Mouse (Mus musculus) inflammation-experienced regulatory T-cells, adult 6 months (primary cell): ENCODE measurements around the gene Arid5b. TPM values are rescaled to one million over a fixed set of nuclear protein-coding genes. Genes with fewer than 3 reads are reported as not detected.
A peak's percentile ranks its signal among the peaks of the same experiment; 100 is the strongest.

ENCODE experiments used
- ATAC-seq: one replicate; pipeline ENCODE4 v1.8.0; 2017
- polyA plus RNA-seq, 3 experiments: library from polyadenylated mRNA; unstranded; fragments of 100-300 nt; shearing (Covaris generic); gene quantifications; one replicate each; pipeline ENCODE4 v1.2.1; 2017

Gene Arid5b
- polyA plus RNA-seq, 3 experiments from 2014 or later, result 28.4 to 78.0 (median 56.4) TPM

DNA sequence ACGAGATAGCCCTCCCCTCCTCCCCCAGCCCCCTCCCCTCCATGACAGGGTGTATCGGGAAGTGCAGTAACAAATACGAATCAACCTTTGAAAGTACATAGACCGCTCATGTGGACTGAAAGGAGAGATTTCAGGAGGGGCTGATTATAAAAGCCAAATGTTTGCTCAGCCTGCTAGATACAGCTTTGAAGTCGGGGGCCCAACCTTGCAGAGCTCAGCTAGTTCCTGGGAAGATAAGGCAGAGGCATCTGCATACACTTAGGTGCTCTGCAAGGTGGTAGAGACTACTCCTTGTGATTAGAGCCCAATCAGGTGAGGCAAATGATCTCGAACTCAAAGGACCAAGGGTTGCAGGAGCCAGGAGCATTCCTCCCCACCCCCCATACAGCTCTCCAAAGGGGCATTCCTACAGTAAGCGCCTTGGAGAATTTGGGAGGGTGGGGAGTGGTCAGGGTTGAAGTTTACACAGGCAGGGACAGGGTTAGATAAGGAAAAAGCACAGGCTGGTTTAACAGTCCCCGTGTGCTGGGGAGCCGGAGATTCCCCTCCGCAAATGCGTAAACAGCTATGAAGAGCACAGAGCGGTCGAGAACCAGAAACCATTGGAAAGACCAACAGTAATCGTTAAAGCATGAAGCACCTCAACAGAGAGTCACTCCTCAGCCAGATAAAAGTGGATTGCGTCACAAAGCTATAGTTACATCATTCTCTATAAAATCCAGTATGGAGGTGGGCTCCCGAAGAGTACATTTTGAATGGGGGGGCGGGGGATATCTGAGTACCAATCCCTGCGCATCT is 47.0 kb downstream of the Arid5b start:
- no peak for ATAC-seq

DNA sequence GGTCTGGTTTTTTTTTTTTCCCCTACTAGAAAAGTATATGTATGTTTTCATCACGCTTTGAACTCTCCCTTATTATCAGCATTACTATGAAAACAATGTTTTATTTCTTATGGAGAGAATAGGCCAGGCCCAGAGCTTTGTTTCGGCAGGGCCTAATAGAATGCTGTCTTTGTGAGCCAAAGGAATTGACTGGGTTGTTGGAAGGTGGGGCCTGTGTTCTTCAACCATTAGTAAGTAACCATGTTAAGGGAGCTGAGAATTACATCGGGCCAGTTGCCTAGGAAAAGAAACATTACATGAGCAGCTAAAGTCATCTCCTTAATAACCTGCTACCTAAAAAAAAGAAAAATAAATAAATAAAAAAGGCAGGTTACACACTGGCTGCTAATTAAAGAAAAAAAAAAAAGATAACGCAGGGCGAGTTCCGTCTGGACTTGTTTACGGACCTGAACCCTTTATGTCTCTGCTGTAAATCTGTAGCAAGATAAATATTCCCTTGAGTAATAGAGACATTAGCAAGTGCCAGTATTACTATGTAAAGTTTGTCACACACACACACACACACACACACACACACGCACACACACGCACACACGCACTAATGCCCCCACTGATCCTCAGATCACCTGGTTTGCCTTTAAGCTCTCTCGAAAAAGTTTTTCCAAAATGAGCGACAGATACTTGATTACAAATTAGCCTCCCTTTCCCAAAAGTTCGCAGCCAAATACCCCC is 47.7 kb downstream of the Arid5b start:
- no peak for ATAC-seq

DNA sequence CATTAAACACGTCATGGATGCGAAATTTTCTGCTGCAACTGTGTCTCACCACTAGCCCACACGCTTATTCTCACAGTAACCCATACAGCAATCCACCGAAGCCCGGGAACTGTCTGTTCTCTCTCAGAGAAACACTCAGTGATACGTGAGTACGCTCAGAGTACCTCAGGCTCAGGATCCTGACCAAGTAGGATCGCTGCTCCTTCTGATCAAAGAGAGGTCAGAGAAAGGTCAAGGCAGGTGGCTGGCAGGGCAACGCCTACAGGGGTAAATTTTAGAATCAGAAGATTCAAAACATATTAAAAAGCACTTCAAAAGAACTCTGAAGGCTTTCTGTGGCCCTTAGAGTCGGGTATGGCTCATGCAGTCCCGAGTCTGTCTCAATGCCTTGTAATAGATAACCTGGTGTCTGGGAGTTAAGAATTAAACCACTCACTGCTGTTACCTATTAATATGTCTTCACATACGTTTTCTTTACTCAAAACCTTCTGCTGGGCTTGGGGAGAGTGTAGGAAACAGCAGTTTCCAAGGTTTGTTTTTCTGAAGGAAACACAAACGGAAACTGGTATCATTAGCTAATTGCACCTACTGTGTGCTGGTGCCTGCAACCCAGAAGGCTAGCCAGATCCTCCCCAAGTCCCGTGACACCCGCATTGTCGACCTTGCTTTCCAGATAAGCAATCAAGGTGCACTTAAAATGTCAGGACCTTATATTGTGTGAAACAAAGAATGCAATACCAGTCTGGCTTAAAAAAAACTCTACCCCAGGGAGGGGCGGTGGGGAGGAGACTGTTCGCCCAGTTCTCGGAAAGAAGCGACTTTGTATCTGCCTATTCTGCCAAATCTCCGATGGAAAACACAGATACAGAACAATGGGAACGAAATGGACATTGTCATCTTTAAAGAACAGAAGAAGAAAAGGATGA is 48.6 kb downstream of the Arid5b start:
- no peak for ATAC-seq

DNA sequence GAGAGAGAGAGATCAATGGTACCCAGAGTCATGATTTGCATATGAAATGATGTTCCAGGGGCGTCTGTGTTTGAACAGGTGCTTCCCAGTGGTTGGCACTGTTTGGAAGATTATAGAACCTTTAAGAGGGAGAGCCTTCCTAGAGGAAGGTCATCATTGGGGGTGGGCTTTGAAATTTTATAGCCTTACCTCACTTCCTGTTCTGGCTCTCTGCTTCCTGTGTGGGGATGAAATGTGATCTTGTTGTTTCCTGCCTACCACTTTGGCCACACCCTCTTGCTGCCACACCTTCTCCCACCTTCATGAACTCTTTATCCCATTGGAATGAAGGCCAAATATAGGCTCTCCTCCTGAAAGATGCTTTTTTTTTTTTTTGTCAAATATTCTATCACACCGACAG is 55.9 kb downstream of the Arid5b start:
- peak; percentile 75 for ATAC-seq

DNA sequence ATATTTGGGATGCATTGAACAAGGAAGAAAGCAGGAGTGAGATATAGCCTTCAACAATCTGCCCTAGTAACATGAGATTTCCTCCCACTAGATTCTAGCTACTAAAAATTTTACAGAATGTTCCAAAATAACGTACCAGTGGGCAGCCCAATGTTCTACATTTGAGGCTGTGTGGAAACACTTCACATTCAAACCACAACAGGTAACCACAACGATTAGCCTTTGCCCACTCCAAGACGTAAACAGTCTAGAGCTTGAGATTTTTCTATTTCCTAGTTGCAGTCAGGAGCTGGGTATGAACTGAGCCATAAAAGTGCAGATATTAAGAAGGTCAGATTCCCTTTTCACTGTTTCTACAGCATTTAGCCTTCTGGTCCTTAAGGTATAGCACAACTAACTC is 56.5 kb downstream of the Arid5b start:
- peak; percentile 67 for ATAC-seq

DNA sequence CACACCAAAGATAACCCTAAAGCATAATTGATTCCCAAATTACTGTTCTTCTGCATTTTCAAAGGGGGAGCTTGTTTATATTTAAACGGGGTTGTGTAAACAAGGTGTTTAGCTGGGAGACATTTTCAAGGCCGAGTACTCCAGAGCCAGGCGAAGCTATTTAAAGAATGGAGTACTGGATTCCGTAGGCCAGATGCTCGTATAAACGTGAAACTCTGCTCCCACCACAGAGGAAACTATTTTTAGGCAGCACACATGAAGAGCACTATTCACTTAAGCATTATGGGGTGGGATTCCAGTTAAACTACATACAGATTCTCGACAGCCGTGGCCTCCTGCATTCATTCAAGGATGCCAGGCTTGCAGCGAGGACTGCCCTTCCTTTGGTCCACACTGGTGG is 59.2 kb downstream of the Arid5b start:
- no peak for ATAC-seq

DNA sequence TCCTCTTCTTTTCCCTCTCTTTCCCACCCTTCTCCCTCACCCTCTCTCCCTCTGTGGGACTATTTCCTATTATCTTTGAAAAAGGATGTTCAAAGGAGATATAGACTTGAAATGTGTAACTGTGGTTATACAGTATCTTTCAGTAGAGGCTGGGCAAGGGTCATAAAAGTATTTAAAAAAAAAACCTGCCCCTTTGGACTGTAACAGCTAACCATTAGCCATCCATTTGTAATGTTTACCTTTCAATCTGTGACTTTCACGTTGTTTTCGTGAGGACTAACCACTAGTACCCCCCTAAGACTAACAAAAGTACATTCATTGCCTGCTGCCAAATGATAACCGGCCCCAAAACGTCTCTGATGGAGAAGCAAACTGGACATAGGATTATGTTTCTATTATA is 59.9 kb downstream of the Arid5b start:
- no peak for ATAC-seq

DNA sequence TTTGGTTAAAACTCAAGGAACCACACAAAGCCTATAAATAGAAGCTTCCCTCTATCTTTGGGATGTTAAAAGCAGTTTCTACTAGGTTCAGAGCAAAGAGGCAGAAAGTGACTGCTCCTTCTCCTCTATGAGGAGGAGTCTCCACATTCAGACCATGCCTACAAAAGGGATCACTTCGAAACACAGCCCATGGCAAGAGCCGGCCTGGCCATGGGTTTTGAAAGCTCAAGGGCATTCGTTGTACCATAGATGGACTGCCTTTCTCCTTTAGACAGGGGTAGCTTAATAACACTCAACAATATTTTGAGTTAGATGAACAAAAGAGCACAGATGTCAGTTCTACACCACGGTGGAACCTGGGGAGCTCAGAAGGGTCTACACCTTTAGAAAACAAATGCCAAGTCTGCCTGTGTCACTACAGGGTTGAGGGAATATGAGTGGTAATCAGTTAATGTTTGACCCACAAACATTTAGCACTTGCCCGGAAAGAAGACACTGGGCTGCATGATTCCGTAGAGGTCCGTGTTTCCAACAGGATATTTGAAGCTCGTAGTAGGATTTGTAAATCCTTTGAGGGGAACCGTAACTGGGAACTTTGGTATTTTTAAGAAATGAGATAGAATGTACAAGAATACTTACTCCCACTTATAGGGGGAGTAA is 63.6 kb downstream of the Arid5b start:
- no peak for ATAC-seq

DNA sequence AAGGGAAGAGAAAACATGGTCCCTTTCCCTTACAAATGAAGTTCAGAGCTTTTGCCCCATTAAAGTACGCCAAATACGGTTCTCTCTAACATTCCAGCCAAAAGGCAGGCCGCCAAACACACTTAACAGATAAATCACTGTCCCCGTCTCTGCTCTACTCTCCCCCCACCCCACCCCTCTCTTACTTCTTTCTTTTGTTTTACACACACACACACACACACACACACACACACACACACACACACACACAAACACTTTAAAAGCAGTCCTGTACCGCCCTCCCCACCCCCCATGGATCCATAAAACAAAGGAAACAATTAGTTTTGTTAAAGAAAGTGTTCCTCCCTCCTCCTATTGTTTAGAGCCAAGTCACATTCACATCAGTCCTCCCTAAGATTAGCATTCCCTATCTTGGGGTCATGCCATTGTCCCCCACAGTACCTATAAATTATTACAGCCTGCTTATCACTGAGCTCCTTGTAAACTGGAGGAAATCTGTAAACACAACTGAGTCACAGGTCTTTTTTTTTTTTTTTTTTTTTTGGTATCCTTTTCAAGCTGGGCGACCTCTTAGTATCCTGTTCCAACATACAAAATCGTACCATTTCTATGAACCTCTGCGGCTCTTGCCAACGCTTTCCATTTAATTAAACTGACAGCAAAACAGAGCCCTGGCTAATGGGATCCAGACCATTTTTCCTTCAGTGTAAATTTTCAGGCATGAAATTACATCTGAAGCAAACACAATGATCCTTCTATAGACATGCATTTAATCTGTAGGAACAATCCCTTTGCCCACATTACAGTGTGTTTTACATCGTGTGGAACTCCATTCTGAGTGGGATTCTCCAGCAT is 66.3 kb downstream of the Arid5b start:
- ATAC-seq, result no peak

DNA sequence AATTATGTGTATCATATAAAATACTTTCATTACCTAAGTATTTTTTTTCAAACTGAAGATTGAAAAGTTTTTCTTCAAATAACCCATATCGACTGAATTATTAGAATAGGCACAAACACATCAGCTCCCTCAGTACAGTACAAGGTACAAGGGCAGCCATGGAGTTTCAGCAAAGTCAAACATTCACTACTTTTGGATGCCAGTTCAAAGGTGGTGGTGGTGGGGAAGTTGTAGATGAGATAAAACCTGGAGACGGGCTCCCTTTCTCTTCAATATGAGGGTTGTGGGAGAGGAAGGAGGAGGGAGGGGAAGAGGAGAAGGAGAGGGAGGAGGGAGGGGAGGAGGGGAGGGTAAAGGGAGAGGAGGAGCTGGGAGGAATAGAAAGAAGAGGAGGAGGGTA is 67.0 kb downstream of the Arid5b start:
- ATAC-seq, result no peak

DNA sequence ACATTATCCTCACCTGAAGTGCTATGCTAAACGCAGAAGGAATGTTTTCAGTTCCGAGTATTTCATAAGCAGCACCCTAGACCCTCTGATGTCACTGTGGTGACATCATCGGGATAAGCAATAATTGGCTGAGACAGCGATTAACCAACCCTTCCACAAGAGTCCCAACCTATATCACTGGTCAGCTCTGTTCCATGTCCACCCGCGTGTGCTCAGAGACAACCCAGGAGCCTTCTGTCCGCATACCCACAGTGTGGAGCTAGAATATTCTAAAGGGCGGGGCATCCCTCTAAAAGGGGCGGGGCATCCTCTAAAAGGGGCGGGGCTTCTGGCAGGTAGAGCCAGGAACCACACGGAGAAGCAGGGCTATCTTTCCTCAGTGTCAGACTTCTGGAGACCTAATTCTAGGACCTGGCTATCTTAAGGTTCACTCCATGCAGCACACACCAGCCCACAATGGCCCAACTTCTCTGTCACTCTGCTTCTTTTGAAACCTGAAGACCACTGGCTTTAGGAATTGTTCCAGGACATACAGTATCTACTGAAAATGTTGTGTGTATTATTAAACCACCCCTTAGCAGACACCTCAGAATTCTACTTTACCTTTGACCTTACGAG is 68.4 kb downstream of the Arid5b start:
- ATAC-seq, result no peak

DNA sequence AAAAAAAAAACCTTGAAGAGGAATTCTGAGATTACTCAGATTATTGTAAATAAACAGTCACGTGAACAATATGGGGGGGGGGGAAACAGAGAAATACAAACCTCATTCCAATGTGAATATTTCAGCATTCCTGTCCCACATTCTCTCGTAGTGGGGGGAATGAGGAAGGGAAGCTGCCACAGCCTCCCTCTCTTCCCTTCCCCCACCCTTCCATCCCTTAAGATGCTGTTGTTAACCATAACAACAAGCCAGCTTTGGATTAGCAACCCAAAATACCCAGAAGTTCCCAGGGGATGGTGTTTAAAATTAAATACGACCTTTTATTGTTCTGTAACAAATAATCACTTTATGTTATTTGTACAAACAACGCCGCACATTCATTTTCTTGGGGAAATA is 69.9 kb downstream of the Arid5b start:
- ATAC-seq, result no peak

DNA sequence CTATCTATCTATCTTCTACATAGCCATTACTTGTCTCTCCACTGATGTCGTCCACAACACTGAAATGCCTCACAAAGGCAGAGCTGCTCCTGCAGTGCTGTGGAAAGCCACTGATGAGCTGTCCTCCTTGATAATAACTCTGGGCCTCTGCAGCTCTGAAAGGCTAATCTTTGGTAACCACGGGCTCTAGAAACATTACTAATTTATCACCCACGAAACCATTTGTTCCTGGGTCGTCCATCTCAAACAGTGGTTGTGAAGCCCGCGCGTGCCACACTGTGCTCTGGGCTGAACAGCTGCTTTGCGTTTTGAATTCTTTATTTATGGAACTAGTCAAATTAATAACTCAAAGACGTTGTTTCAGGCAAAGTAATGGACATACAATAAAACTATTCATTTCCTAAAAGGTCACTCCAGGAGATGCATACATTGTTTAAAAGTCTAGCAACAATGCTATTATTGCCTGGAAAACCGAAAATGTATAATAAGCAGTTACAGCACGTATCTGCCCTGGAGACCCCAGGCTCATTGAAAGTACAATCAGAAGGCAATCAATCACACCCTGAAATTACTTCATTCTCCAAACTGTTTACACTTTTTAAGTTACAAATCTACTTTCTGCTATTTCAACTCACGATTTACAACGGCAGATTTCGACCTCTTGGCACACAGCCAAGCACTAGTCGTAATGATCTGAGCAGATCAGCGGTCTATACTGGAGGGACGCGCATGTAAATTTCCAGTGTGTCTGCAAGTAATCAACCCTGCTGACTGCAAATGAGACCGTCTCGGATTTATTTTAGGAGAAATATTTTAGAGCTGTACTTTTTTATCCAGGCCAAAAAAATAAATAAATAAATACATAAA is 70.5 kb downstream of the Arid5b start:
- no peak for ATAC-seq

DNA sequence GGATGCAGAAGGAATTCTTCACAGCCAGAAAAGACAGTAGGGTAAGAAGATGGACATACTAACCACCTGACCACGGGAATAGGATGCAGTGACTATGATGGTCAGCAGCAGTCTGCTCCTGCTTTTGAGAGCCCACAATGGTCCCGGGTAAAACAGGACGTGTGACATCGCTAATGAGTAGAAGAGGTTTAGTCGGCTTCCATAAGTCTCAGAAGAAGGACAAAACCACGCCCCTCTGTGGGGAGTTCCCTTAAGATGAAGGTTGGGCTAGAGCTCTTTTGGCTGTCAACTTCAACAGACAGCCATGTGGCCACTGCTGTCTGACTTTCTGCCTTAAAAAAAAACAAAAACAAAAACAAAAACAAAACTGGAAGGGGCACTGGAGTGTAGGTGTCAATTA is 74.1 kb downstream of the Arid5b start:
- peak; percentile 86 for ATAC-seq

DNA sequence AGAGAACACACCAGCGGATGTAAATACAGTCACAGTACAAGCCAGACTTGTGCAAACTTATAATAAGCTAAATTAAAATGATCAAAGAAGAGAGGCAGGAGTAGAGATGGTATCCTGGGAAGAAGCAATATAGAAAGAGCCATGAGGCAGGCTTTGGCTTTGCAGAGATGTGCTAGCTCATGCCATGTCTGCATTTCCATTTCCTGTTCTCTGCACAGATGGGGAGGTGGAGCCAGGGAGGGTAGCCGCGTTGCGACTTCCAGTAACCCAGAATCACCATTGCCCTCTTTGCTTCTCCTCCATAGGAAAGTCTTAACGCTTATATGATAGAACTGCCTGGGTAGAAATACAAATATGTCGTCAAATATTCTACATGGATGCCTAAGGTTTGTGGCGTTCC is 74.7 kb downstream of the Arid5b start:
- peak; percentile 62 for ATAC-seq

DNA sequence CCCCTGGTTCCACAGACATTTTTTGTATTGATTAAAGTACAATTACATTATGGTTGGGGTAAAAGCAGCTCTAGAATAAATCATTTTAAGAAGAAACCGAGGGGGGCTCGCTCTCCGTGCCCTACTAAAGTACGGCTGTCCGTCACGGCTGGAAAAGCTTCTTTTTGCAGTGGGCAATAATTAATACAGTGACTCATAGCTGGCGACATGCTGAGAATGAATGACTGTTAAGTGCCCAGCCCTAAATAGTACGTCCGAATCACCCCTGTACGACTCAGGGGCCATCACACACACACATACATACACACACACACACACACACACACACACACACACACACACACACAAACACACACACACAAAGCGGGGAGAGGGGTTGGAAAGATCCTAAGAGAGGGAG is 75.2 kb downstream of the Arid5b start:
- no peak for ATAC-seq

DNA sequence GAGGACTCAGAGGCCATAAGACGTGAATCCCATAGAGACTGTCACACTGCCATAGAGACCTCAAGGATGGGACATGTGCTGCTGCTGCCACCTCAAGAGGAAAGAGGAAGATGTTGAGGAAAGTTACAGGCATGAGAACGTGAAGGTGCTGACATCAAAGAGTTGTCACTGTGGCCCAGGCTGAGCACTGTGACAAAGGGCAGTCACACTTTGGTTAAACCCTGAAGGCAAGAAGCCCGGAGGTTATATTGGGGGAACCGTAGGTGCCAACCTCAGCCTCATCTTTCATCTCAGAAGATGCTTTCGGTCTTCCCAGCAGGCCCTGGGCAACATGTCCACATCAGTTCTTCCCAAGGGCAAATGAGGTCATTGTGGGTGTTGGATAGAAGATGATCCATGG is 79.1 kb downstream of the Arid5b start:
- ATAC-seq, result no peak

DNA sequence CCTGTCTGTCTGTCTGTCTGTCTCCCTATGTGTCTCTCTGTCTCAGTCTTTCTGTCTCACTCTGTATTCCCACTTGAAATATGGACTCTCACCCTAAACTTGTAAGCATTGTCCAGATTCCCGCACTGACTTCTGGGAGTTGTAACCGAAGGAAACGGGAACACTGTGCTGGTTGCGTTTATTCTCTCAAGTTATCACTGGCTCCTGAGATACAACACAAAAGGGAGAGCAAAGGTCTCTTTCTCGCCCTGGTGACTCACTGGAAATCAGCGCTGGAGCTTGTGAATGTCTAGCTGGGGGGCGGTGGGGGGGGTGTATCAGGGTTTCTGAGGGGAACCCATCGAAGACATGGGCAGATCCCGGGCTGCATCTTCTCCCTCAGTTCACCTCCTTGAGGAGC is 82.2 kb downstream of the Arid5b start:
- no peak for ATAC-seq

DNA sequence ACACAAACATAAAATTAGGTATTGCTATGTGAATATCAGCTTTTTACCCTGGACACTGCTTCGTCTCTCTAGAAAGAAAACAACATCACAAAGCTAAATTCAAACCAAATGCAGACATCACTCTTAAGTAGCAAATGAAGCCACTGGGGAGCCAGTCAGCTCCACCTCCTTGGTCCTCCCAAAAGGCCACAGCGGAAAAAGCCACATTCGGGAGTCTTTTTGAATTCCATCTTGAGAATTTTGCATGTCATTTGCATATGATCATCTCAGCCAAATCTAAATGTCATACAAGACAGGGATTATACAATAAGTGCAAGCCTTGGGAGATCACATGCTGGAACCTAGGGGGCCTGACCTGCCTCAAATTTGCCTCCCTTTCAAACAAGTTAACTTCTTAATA is 85.0 kb downstream of the Arid5b start:
- ATAC-seq, result no peak

DNA sequence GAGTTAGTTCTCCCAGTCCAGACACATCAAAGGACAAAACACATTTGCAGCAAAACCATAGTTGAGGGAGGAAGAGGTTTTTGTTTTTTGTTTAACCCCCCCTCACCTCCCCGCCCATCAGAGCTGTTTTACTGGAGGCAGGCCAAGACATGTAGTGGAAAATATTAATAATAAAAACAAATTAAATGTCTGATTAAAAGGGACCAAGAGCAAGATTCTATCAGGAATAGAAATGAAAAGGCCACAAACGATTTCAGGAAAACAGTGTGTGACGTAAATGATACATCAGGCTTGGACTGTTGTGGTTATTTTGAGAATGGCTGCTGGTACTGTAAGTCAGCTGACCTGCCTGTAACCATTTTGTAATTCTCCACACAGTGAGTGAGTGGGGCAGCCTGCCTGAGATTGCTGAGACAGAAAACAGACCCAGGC is 85.7 kb downstream of the Arid5b start:
- peak; percentile 72 for ATAC-seq
